Mouse (Mus musculus) spleen, adult 2 months (tissue): ENCODE measurements around the gene Glyr1. TPM values are rescaled to one million over a fixed set of nuclear protein-coding genes. Genes with fewer than 3 reads are reported as not detected.
A peak's percentile ranks its signal among the peaks of the same experiment; 100 is the strongest.

Experiments
- DNase-seq, 2 experiments: peaks; one replicate each; pipeline versions ENCODE4 v3.0.0 to v3.0.0-alpha.2; 2012 to 2021; ENCODE audit warnings: low spot score in 2 of 2, low read depth in 1 of 2
- H3K27ac ChIP-seq: fragments of 200-500 bp; 2 replicates; pipeline ENCODE4 v1.5.1; 2012; ENCODE audit warnings: low read length, inconsistent platforms; ENCODE audit not compliant: insufficient read depth
- H3K27me3 ChIP-seq: fragments of 200-500 bp; 2 replicates; pipeline ENCODE4 v1.6.1; 2012; ENCODE audit warnings: mild to moderate bottlenecking, moderate library complexity, low read length, inconsistent platforms; ENCODE audit not compliant: control insufficient read depth, insufficient read depth
- H3K36me3 ChIP-seq: fragments of 200-500 bp; 2 replicates; pipeline ENCODE4 v1.6.1; 2012; ENCODE audit warnings: mild to moderate bottlenecking, low read length, inconsistent platforms; ENCODE audit not compliant: control insufficient read depth, insufficient read depth
- H3K4me1 ChIP-seq: fragments of 200-500 bp; 2 replicates; pipeline ENCODE4 v1.6.1; 2011; ENCODE audit warnings: inconsistent platforms; ENCODE audit not compliant: control insufficient read depth, insufficient read depth, insufficient read length
- H3K4me3 ChIP-seq: fragments of 200-500 bp; 2 replicates; pipeline ENCODE4 v1.5.1; 2011; ENCODE audit warnings: mild to moderate bottlenecking, inconsistent platforms; ENCODE audit not compliant: insufficient read depth, insufficient read length; ENCODE audit errors: extremely low read depth
- CTCF ChIP-seq: fragments of 200-500 bp; IDR thresholded peaks from 2 replicates; pipeline ENCODE4 v1.5.1; 2011; ENCODE audit warnings: mild to moderate bottlenecking, inconsistent platforms; ENCODE audit not compliant: insufficient read depth, insufficient read length, insufficient replicate concordance; ENCODE audit errors: extremely low read depth
- POLR2A ChIP-seq: fragments of 200-500 bp; IDR thresholded peaks from 2 replicates; pipeline ENCODE4 v1.6.1; 2011; ENCODE audit warnings: low read depth, low read length, inconsistent platforms
- WGBS: fragments of 180-500 bp; shearing (Covaris S2); methylation state at CpG from one replicate; pipeline ENCODE4 v1.1.7; 2018; 5-methylcytosine and 5-hydroxymethylcytosine counted together
- polyA plus RNA-seq: library from polyadenylated mRNA; depleted of rRNA; stranded (reverse); fragments of >200 nt; gene quantifications from 2 replicates; pipeline ENCODE4 v1.2.3, GENCODE M21; 2012; rRNA removed

Glyr1 gene
- 43.9 and 45.5 TPM in 2 replicates for polyA plus RNA-seq

DNA sequence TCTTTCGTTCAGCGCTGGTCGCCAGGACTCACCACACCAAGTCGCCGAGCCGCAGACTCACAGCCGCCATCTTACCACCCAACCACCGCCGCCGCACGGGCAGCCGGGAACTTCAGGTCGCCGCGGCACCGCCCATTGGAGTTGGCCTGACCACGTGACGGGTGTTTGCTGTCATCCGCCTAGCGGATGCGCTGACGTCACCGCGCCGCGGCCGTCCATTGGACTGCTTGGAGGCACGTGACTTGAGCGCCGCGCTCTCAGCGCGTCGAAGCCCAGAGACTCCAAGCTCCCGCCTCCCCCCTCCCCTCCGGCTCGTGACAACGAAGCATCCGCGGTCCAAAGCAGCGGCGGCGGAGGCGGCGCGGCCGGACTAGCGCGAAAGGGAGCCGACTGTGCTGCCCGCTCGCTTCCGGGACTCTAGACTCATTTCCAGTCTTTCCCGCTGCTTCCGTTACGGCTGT is at the start of gene Glyr1, which contains the start of gene Ubn1:
Gene Glyr1 (minus strand): TSS at position 90 of the 461 bp plus-strand sequence.
Gene Ubn1 (plus strand): TSS at position 284 of the 461 bp plus-strand sequence.
- H3K36me3 ChIP-seq, result peaks cover 14% of the 10 kb centered on the region
- peak within 1 kb of the TSS; percentile 83 for H3K4me3 ChIP-seq
- H3K27ac ChIP-seq, result peak within 1 kb of the TSS; percentile 96
- peak; percentile 99 to 100 for DNase-seq
- H3K4me1 ChIP-seq, result peaks cover 5% of the 10 kb centered on the region; the same call in 1 of the 2 replicates
- under 1% methylated on average over 55 of the region's 56 CpGs for WGBS
- no peak for TF ChIP-seq CTCF
- TF ChIP-seq POLR2A, result peak; percentile 92
- H3K27me3 ChIP-seq, result no peaks in the 10 kb centered on the region

DNA sequence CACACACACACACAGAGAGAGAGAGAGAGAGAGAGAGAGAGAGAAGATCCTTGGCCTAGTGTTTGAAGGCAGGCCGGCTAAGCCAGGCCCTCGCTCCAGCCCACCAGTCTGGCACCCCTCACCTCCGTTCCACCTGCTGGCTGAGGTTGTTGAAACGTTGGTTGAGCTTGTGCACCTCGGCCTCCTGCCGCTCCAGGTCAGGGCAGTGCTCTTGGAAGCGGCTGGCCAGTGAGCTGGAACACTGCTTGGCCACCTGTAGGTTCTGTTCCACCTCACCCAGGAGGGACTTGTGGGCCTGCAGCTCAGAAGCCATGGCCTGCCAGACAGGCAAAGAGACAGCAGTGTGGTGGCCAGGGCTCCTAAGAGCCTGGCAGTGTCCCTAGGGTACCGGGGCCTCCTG is 46.8 kb upstream of the Glyr1 start:
- TF ChIP-seq POLR2A (no peak), CTCF (no peak)
- H3K27ac ChIP-seq, result no peak overlapping the region
- no peak overlapping the region for H3K4me3 ChIP-seq
- no peaks in the 10 kb centered on the region for H3K27me3 ChIP-seq
- H3K36me3 ChIP-seq, result no peaks in the 10 kb centered on the region
- 89% methylated on average over 8 of the region's 8 CpGs for WGBS
- peaks cover 8% of the 10 kb centered on the region; the same call in 1 of the 2 replicates for H3K4me1 ChIP-seq
- DNase-seq, result no peak

DNA sequence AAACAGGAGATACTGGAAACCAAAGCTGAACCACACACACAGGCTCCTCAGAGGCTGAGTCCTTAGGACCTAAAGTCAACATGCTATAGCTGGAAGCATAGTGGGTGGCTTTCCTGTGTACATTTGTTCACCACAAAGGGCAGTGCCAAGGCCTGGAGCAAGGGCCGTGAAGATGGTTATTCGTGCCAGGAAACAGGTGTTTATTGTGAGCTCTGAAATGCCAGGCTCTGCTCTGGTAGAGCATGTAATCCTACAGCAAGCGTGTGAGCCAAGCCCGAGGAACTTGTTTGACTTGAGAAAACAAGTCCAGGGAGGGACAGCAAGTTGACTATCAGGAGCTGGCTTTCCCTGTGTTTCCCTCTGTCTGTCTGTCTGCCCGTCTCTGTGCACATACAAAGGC is 43.6 kb upstream of the Glyr1 start:
- Histone ChIP-seq H3K36me3 (no peaks in the 10 kb centered on the region), H3K4me3 (no peak overlapping the region), H3K27ac (no peak overlapping the region), H3K4me1 (peaks cover 8% of the 10 kb centered on the region; the same call in 1 of the 2 replicates), H3K27me3 (no peaks in the 10 kb centered on the region)
- no peak for DNase-seq
- TF ChIP-seq POLR2A (no peak), CTCF (no peak)
- 43% methylated on average over 5 of the region's 5 CpGs for WGBS

GRCm38 (mm10) chr16:5089021-5089420 is 39.4 kb upstream of the Glyr1 start:
- no peaks in the 10 kb centered on the region for H3K27me3 ChIP-seq
- WGBS, result 91% methylated on average over 10 of the region's 10 CpGs
- no peak for DNase-seq
- TF ChIP-seq POLR2A (no peak), CTCF (no peak)
- peaks cover 20% of the 10 kb centered on the region for H3K36me3 ChIP-seq
- H3K4me1 ChIP-seq, result peaks cover 2% of the 10 kb centered on the region; the same call in 1 of the 2 replicates
- no peak overlapping the region for H3K4me3 ChIP-seq
- H3K27ac ChIP-seq, result no peak overlapping the region

- DNase-seq, result no peak
- H3K27me3 ChIP-seq, result no peaks in the 10 kb centered on the region
- TF ChIP-seq CTCF (no peak), POLR2A (no peak)
- no peaks in the 10 kb centered on the region for H3K4me1 ChIP-seq
- no peak overlapping the region for H3K4me3 ChIP-seq
- H3K27ac ChIP-seq, result no peak overlapping the region
- 91% methylated on average over 2 of the region's 2 CpGs for WGBS
- peaks cover 39% of the 10 kb centered on the region for H3K36me3 ChIP-seq
Measured at GRCm38 (mm10) chr16:5086179-5086578, 36.5 kb upstream of the Glyr1 start.

GRCm38 (mm10) chr16:5085196-5085595 is 35.5 kb upstream of the Glyr1 start:
- no peaks in the 10 kb centered on the region for H3K27me3 ChIP-seq
- H3K4me3 ChIP-seq, result no peak overlapping the region
- no peak for TF ChIP-seq CTCF
- no peak for TF ChIP-seq POLR2A
- peaks cover 41% of the 10 kb centered on the region for H3K36me3 ChIP-seq
- 47% methylated on average over 4 of the region's 4 CpGs for WGBS
- no peak overlapping the region for H3K27ac ChIP-seq
- no peak for DNase-seq
- H3K4me1 ChIP-seq, result no peaks in the 10 kb centered on the region

GRCm38 (mm10) chr16:5074341-5074740 is 24.7 kb upstream of the Glyr1 start:
- WGBS, result 94% methylated on average over 5 of the region's 5 CpGs
- Histone ChIP-seq H3K4me3 (no peak overlapping the region), H3K36me3 (peaks cover 70% of the 10 kb centered on the region), H3K4me1 (no peaks in the 10 kb centered on the region), H3K27ac (no peak overlapping the region), H3K27me3 (no peaks in the 10 kb centered on the region)
- TF ChIP-seq CTCF, result no peak
- no peak for TF ChIP-seq POLR2A
- DNase-seq, result no peak
